Mouse (Mus musculus) kidney, postnatal 14 days (tissue): Measurements from ENCODE around the gene Odf3b.

Source experiments
- DNase-seq: peaks from one replicate; pipeline ENCODE4 v3.0.0; 2022; ENCODE audit warnings: mixed read lengths

Gene Odf3b

GRCm38 (mm10) chr15:89334774-89335537, 44.1 kb downstream of the Odf3b start:
- peak; percentile 28 for DNase-seq

GRCm38 (mm10) chr15:89334271-89334670, 44.8 kb downstream of the Odf3b start, which contains the start of gene Miox:
Miox (plus strand) TSS chr15:89334398.
- DNase-seq: peak; percentile 81
